Mouse (Mus musculus) lung, embryonic 14.5 days (tissue): ENCODE measurements around the gene Bach2. TPM values are rescaled to one million over a fixed set of nuclear protein-coding genes. Genes with fewer than 3 reads are reported as not detected.

Source experiments
- ATAC-seq: fragments of 200-750 bp; cut with Nextera tagmentation; 2 replicates; pipeline ENCODE4 v1.8.0; 2017; ENCODE audit warnings: mild to moderate bottlenecking, moderate TSS enrichment, moderate library complexity; ENCODE audit not compliant: insufficient read depth
- DNase-seq: peaks from one replicate; pipeline ENCODE4 v3.0.0-alpha.2; 2015
- H3K27ac ChIP-seq: fragments of 300-500 bp; sonication (generic); 2 replicates; pipeline ENCODE4 v1.5.1; 2014; ENCODE audit warnings: low read depth, mild to moderate bottlenecking, moderate library complexity
- H3K27me3 ChIP-seq: fragments of 300-500 bp; sonication (generic); 2 replicates; pipeline ENCODE4 v1.6.1; 2014; ENCODE audit warnings: low read length, control low read depth; ENCODE audit not compliant: insufficient read depth
- H3K36me3 ChIP-seq: fragments of 300-500 bp; sonication (generic); 2 replicates; pipeline ENCODE4 v1.6.1; 2014; ENCODE audit warnings: control low read depth; ENCODE audit not compliant: insufficient read depth
- H3K4me1 ChIP-seq: fragments of 300-500 bp; sonication (generic); 2 replicates; pipeline ENCODE4 v1.6.1; 2014; ENCODE audit warnings: antibody characterized with exemption, control low read depth; ENCODE audit not compliant: insufficient read depth
- H3K4me2 ChIP-seq: fragments of 300-500 bp; sonication (generic); 2 replicates; pipeline ENCODE4 v1.6.1; 2014; ENCODE audit warnings: mild to moderate bottlenecking
- H3K4me3 ChIP-seq: fragments of 300-500 bp; sonication (generic); 2 replicates; pipeline ENCODE4 v1.5.1; 2014; ENCODE audit warnings: low read depth, low read length
- H3K9ac ChIP-seq: fragments of 300-500 bp; sonication (generic); 2 replicates; pipeline ENCODE4 v1.6.1; 2014
- H3K9me3 ChIP-seq: fragments of 300-500 bp; sonication (generic); 2 replicates; pipeline ENCODE4 v1.6.1; 2016; ENCODE audit warnings: low read depth, low read length, control low read depth
- CTCF ChIP-seq: IDR thresholded peaks from 2 replicates; pipeline ENCODE4 v1.5.1; 2016; ENCODE audit warnings: antibody characterized with exemption, low read depth
- WGBS: fragments of 180-500 bp; shearing (Covaris S2); extraction: QIAGEN DNeasy Blood & Tissue Kit; methylation state at CpG from one replicate; pipeline ENCODE4 v1.1.7; 2014; 5-methylcytosine and 5-hydroxymethylcytosine counted together
- polyA plus RNA-seq: library from polyadenylated mRNA; unstranded; fragments of >200 nt; fragmentation: Nextera tagmentation; extraction: Ambion mirVana; gene quantifications from 2 replicates; pipeline ENCODE4 v1.2.1, GENCODE M21; 2014

Bach2 gene
- polyA plus RNA-seq, 1 experiment from 2014 or later: 16.1 TPM

DNA sequence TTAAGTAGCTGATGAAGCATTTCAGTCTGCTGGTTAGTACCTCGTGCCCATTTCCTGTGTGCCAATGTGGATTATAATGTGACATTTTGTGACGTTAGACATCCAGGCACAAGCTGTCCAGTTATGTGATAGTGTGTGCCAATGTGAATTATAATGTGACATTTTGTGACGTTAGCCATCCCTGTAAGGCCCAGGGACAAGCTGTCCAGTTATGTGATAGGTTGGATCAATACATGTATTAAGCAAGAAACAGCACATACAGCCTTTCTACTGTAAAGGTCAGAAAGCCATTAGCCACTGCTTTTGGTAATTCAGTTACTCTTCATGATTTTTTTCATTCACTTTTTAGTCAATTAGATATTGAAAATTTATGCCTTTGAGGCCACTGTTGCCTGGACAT is 76.3 kb downstream of the Bach2 start:
- Histone ChIP-seq H3K4me2 (no peak overlapping the region), H3K27me3 (no peaks in the 10 kb centered on the region), H3K4me3 (no peak overlapping the region), H3K4me1 (peaks cover 9% of the 10 kb centered on the region; the same call in 1 of the 2 replicates), H3K27ac (no peak overlapping the region), H3K36me3 (peaks cover 16% of the 10 kb centered on the region), H3K9ac (no peak overlapping the region), H3K9me3 (peaks cover 8% of the 10 kb centered on the region; the same call in 1 of the 2 replicates)
- TF ChIP-seq CTCF: no peak
- WGBS: 73% methylated on average over 3 of the region's 3 CpGs
- ATAC-seq: no peak
- DNase-seq: no peak

DNA sequence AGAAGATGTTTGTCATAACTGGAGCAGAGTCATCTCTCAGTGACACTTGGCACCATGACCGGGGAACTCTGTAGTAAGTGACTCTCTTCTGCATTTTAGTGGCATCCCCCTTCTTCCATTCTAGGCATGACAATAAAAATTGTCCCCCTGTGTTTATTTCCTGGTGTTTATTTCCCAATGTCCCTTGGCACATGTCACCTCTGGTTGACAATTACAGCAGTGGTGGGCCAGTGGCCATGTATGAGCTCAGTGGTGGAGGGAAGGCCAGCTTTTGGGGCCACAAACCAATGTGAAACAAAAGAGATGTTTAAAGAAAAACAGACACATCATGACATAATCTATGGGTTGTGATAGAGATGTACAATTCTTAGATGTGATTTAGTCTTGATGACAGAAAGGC is 80.0 kb downstream of the Bach2 start:
- no peak overlapping the region for H3K9ac ChIP-seq
- no peak overlapping the region for H3K4me3 ChIP-seq
- ATAC-seq (no peak), DNase-seq (no peak)
- H3K4me2 ChIP-seq: no peak overlapping the region
- no peak for TF ChIP-seq CTCF
- no peaks in the 10 kb centered on the region for H3K27me3 ChIP-seq
- no peak overlapping the region for H3K27ac ChIP-seq
- no peaks in the 10 kb centered on the region for H3K4me1 ChIP-seq
- peaks cover 8% of the 10 kb centered on the region; the same call in 1 of the 2 replicates for H3K9me3 ChIP-seq
- H3K36me3 ChIP-seq: peaks cover 16% of the 10 kb centered on the region
- 91% methylated on average over 1 of the region's 1 CpGs for WGBS

DNA sequence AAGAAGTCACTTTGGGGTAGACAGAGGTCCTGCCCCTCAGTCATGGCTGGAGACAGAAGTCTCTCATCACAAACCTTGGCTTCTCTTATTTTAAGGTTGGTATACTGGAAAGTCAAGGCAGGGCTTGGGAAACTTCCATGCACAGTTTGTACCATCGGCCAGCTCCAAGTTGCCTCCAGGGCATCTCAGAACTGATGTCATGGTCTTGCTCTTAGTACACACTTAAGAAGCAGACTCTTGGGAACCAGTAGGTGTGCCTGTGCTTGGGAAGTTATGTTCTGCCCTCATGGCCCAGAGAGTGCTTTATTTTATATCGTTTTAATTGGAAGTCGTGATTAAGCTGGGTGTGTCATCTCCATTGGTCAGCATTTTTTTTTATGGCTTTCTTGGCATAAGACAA is 80.7 kb downstream of the Bach2 start:
- peaks cover 8% of the 10 kb centered on the region; the same call in 1 of the 2 replicates for H3K9me3 ChIP-seq
- H3K27me3 ChIP-seq: no peaks in the 10 kb centered on the region
- no peak overlapping the region for H3K9ac ChIP-seq
- DNase-seq (no peak), ATAC-seq (no peak)
- no peak overlapping the region for H3K27ac ChIP-seq
- TF ChIP-seq CTCF: no peak
- peaks cover 16% of the 10 kb centered on the region for H3K36me3 ChIP-seq
- H3K4me3 ChIP-seq: no peak overlapping the region
- H3K4me2 ChIP-seq: no peak overlapping the region
- WGBS: 97% methylated on average over 3 of the region's 3 CpGs
- H3K4me1 ChIP-seq: no peaks in the 10 kb centered on the region

DNA sequence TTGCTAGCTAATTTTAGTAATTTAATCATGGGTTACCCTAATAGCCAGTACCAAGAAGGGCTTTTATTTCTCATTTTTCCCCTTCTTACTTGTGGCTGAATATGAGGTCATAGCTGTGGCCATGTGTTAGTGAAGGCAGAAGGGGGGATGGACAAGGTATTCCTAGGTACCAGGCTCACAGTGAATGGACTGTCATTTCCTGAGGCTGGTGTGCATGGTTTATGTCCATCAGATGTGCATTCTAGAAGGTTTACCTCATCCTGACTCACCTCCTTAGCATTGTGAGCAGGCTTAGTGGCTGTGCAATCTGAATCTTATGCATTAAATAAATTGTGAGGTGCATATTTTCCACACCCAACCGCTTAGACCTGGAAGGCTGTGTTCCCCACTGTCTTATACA is 81.4 kb downstream of the Bach2 start:
- TF ChIP-seq CTCF: no peak
- H3K4me2 ChIP-seq: no peak overlapping the region
- DNase-seq: no peak
- H3K36me3 ChIP-seq: peaks cover 16% of the 10 kb centered on the region
- H3K4me1 ChIP-seq: no peaks in the 10 kb centered on the region
- H3K4me3 ChIP-seq: no peak overlapping the region
- ATAC-seq: no peak
- H3K9me3 ChIP-seq: peaks cover 8% of the 10 kb centered on the region; the same call in 1 of the 2 replicates
- no peak overlapping the region for H3K9ac ChIP-seq
- no peak overlapping the region for H3K27ac ChIP-seq
- WGBS: 85% methylated on average over 1 of the region's 1 CpGs
- H3K27me3 ChIP-seq: no peaks in the 10 kb centered on the region

DNA sequence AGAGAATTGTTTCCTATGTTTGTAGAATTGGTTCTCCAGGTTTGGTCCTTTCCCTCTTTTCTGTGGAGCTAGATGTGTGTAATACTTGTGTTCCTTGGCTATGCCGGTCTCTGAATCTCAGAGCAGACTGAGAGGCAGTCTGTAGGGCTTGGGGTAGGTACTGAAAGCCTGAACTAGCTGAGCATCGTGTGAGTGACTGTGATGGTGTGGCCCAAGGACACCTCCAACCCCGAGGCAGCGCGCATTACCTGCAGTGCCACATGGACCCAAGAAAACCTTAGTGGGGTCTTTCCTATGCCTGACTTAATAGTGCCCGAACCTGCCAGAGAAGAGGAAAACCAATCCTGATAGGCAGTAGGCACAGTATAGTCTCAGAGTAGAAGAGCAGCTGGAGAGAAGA is 85.5 kb downstream of the Bach2 start:
- H3K27ac ChIP-seq: no peak overlapping the region
- H3K4me1 ChIP-seq: peaks cover 9% of the 10 kb centered on the region
- no peak for TF ChIP-seq CTCF
- no peak overlapping the region for H3K4me2 ChIP-seq
- H3K27me3 ChIP-seq: no peaks in the 10 kb centered on the region
- H3K36me3 ChIP-seq: no peaks in the 10 kb centered on the region
- no peak overlapping the region for H3K9ac ChIP-seq
- DNase-seq (no peak), ATAC-seq (no peak)
- WGBS: 92% methylated on average over 6 of the region's 6 CpGs
- no peaks in the 10 kb centered on the region for H3K9me3 ChIP-seq
- H3K4me3 ChIP-seq: no peak overlapping the region

DNA sequence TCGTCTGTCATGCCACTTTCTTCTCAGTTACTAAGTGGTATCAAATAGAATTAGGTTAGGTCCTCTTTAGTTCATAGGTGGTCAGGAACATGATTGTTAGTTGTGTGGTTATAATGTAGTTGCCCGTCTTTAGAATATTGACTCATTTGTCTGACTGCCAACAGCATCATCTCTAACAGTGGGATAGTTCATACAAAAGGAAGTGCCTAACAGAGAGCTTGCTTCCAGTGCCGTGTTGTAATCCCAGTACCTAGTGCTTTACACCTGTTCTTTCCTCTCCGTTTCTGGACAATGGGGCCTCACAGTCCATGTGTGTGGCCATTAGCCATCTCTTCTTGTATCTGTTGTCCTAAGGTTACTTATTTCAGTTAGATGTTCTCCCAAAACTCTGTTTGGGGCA is 86.4 kb downstream of the Bach2 start:
- WGBS: 74% methylated on average over 4 of the region's 4 CpGs
- Histone ChIP-seq H3K4me3 (no peak overlapping the region), H3K9me3 (no peaks in the 10 kb centered on the region), H3K4me1 (peaks cover 9% of the 10 kb centered on the region), H3K4me2 (no peak overlapping the region), H3K9ac (no peak overlapping the region), H3K27me3 (no peaks in the 10 kb centered on the region), H3K36me3 (no peaks in the 10 kb centered on the region), H3K27ac (no peak overlapping the region)
- no peak for DNase-seq
- ATAC-seq: no peak
- no peak for TF ChIP-seq CTCF

DNA sequence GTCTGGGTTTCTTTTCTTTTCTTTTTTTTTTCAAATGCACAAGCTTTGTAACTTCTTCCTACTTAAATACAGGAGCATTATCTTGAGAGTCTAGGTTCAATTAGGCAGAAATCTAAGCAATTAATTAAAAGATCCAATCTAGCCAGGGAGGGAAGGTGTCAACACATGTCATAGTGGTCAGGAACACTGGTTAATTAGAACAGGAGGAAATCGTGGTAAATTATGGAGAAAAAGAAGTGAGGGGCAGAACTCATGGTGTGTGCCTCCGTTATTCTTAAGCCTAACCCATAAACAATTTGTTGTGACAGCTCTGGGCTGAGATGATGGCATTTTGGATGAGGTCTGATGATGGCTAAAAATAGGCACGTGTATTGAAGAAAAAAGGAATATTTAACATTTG is 87.0 kb downstream of the Bach2 start:
- DNase-seq (no peak), ATAC-seq (no peak)
- Histone ChIP-seq H3K36me3 (no peaks in the 10 kb centered on the region), H3K4me2 (no peak overlapping the region), H3K9ac (no peak overlapping the region), H3K9me3 (no peaks in the 10 kb centered on the region), H3K27ac (no peak overlapping the region), H3K27me3 (no peaks in the 10 kb centered on the region), H3K4me1 (peaks cover 9% of the 10 kb centered on the region), H3K4me3 (no peak overlapping the region)
- 57% methylated on average over 3 of the region's 3 CpGs for WGBS
- no peak for TF ChIP-seq CTCF

DNA sequence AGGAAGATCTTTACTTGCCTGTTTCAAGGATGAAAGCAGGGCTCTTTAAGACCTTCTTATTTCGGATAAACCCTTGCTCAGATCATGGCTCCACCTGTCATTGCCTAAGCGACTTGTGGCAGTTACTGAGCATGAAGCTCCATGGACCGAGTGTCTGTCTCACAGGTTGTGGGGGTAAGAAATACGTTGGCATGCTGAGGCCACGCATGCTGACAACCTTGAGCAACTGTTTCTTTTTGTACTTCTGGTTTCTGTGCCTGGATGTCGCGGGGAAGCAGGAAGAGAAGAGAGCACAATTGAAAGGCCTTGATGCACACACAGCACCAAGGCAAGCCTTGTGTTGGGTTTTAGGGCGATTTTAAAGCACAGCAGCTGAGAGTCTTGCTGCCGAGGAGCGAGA is 87.7 kb downstream of the Bach2 start:
- no peak for TF ChIP-seq CTCF
- H3K4me1 ChIP-seq: peaks cover 9% of the 10 kb centered on the region
- H3K4me3 ChIP-seq: no peak overlapping the region
- H3K9me3 ChIP-seq: no peaks in the 10 kb centered on the region
- no peak overlapping the region for H3K27ac ChIP-seq
- ATAC-seq (no peak), DNase-seq (no peak)
- 69% methylated on average over 10 of the region's 10 CpGs for WGBS
- no peaks in the 10 kb centered on the region for H3K27me3 ChIP-seq
- no peaks in the 10 kb centered on the region for H3K36me3 ChIP-seq
- no peak overlapping the region for H3K4me2 ChIP-seq
- H3K9ac ChIP-seq: no peak overlapping the region
